ENCODE assay signal across 13 mouse cellular contexts in the genomic region with DNA sequence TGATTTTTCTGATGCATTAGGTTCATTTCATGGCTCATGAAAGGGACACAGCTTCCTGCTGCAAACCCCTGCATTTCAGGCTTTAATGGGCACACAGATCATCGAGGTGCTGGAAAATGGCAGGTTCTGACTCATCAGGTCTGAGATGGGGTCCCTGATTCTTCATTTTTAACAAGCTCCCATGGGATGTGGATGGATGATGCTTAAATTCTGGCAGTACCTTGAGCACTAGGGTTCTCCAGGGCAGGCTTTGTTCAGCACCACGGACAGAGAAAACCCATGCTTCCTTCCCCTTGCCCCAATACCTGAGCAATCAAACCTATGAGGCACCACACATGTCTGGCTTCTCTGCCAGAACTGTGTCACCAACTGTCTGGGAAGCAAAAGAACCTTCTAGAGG.
A peak's percentile ranks its signal among the peaks of the same experiment; 100 is the strongest.
DNase-seq lines count a peak whose midpoint lies in the region; ATAC-seq and TF ChIP-seq lines count a peak whose summit lies in the region.
"Had no signal": no experiment of that assay in that cellular context is flagged by ENCODE, and none has a peak within 500 bp of the region (broad histone marks: within the 10 kb centered on the region; RNA-seq: fewer than 3 reads in every experiment).

No protein-coding gene starts in this region.

- no peak for TF ChIP-seq RAD21 in MEL (IDR thresholded peaks at IDR 0.05; ENCODE audit: low read depth, low read length)

- H3K4me2 ChIP-seq in kidney, postnatal 0 days (ENCODE audit: low read length): no peak overlapping the region
- no peak overlapping the region for H3K4me2 ChIP-seq in kidney, embryonic 15.5 days
- H3K4me2 ChIP-seq in limb, embryonic 14.5 days (replicated peaks; ENCODE audit: low read depth, low read length, severe bottlenecking): no peak overlapping the region
- H3K4me2 ChIP-seq: forebrain, embryonic 12.5 days; liver, embryonic 13.5 days had no signal

- H3K27me3 ChIP-seq in kidney, postnatal 0 days (ENCODE audit: insufficient read depth, low read length): no peaks in the 10 kb centered on the region
- no peaks in the 10 kb centered on the region for H3K27me3 ChIP-seq in kidney, embryonic 15.5 days
- no peaks in the 10 kb centered on the region for H3K27me3 ChIP-seq in MEL (ENCODE audit: control insufficient read depth in 1 of 2, insufficient read depth in 2 of 2, low read length in 2 of 2)
- H3K27me3 ChIP-seq in limb, embryonic 14.5 days (ENCODE audit: control insufficient read depth, insufficient read depth, low read length): no peaks in the 10 kb centered on the region
- H3K27me3 ChIP-seq: forebrain, embryonic 12.5 days; liver, embryonic 13.5 days had no signal

- peak; percentile 48 for DNase-seq in kidney, postnatal 0 days (ENCODE audit: low spot score)
- peak; percentile 12 for DNase-seq in MEL (ENCODE audit: low read depth, low spot score)
- peak; percentile 4 for DNase-seq in c-Kit-positive CD71-negative TER-119-negative erythroid progenitor cells, embryonic 14.5 days (ENCODE audit: low read depth)
- DNase-seq in limb, embryonic 14.5 days (ENCODE audit: low spot score): peak; percentile 65
- DNase-seq in right cerebral cortex, adult 2 months (ENCODE audit: low spot score in 2 of 2): no peak
- DNase-seq in gastrocnemius, adult 8-10 months (ENCODE audit: low spot score in 2 of 2): no peak
- DNase-seq: cerebellum, adult 8-10 months; liver, embryonic 13.5 days; right cerebral cortex, postnatal 4 days; thymus, postnatal 14 days had no signal

- H3K36me3 ChIP-seq in kidney, postnatal 0 days (ENCODE audit: insufficient read depth, low read length): no peaks in the 10 kb centered on the region
- H3K36me3 ChIP-seq in kidney, embryonic 15.5 days: no peaks in the 10 kb centered on the region
- H3K36me3 ChIP-seq in MEL (ENCODE audit: control insufficient read depth in 1 of 2, insufficient read depth in 2 of 2, low read length in 2 of 2): no peaks in the 10 kb centered on the region
- no peaks in the 10 kb centered on the region for H3K36me3 ChIP-seq in limb, embryonic 14.5 days (ENCODE audit: control insufficient read depth, insufficient read depth, low read length)
- H3K36me3 ChIP-seq: forebrain, embryonic 12.5 days; heart, embryonic 10.5 days; liver, embryonic 13.5 days had no signal

- 40% methylated on average over 2 of the region's 2 CpGs for WGBS in kidney, postnatal 0 days
- WGBS in kidney, embryonic 15.5 days: 37% methylated on average over 2 of the region's 2 CpGs
- 35% methylated on average over 2 of the region's 2 CpGs for WGBS in limb, embryonic 14.5 days

- no peak for ATAC-seq in kidney, postnatal 0 days (replicated peaks; ENCODE audit: low FRiP score, low read depth)
- no peak for ATAC-seq in kidney, embryonic 15.5 days (replicated peaks; ENCODE audit: low FRiP score)
- no peak for ATAC-seq in limb, embryonic 14.5 days (ENCODE audit: low FRiP score, low read depth)

- H3K9ac ChIP-seq in kidney, postnatal 0 days (ENCODE audit: low read depth, low read length): no peak overlapping the region
- no peak overlapping the region for H3K9ac ChIP-seq in kidney, embryonic 15.5 days
- no peak overlapping the region for H3K9ac ChIP-seq in MEL (ENCODE audit: control insufficient read depth, low read depth, low read length, poor library complexity, severe bottlenecking)
- H3K9ac ChIP-seq in limb, embryonic 14.5 days (ENCODE audit: low read depth, low read length, severe bottlenecking): no peak overlapping the region
- H3K9ac ChIP-seq: forebrain, embryonic 12.5 days; liver, embryonic 13.5 days had no signal

- TF ChIP-seq CTCF in kidney, postnatal 0 days (IDR thresholded peaks at IDR 0.05; ENCODE audit: low read depth): no peak
- TF ChIP-seq CTCF in MEL (IDR thresholded peaks at IDR 0.05 in 2 of 3, conservative IDR thresholded peaks at IDR 0.05 in 1 of 3; ENCODE audit: control insufficient read depth in 1 of 3, insufficient read depth in 1 of 3, low read depth in 2 of 3, low read length in 3 of 3, poor library complexity in 1 of 3, severe bottlenecking in 1 of 3): no peak

- no peaks in the 10 kb centered on the region for H3K79me2 ChIP-seq in MEL (ENCODE audit: control insufficient read depth, insufficient read depth, low read length, poor library complexity)

- no peak for TF ChIP-seq EP300 in MEL (IDR thresholded peaks at IDR 0.05; ENCODE audit: low read depth in 1 of 2, low read length in 2 of 2)

- H3K4me3 ChIP-seq in kidney, postnatal 0 days (replicated peaks; ENCODE audit: low read depth, low read length): no peak overlapping the region
- H3K4me3 ChIP-seq in kidney, embryonic 15.5 days (replicated peaks): no peak overlapping the region
- H3K4me3 ChIP-seq in MEL (ENCODE audit: control insufficient read depth in 1 of 2, insufficient read depth in 1 of 2, low read depth in 2 of 2, low read length in 2 of 2): no peak overlapping the region
- H3K4me3 ChIP-seq in limb, embryonic 14.5 days (replicated peaks; ENCODE audit: low read length): no peak overlapping the region
- H3K4me3 ChIP-seq: forebrain, embryonic 12.5 days; heart, embryonic 10.5 days; liver, embryonic 13.5 days had no signal

- no peaks in the 10 kb centered on the region for H3K9me3 ChIP-seq in kidney, postnatal 0 days (replicated peaks; ENCODE audit: low read length)
- no peaks in the 10 kb centered on the region for H3K9me3 ChIP-seq in kidney, embryonic 15.5 days (replicated peaks)
- H3K9me3 ChIP-seq in MEL (replicated peaks; ENCODE audit: insufficient read depth, low read length): no peaks in the 10 kb centered on the region
- H3K9me3 ChIP-seq in limb, embryonic 14.5 days (ENCODE audit: control insufficient read depth, low read length): no peaks in the 10 kb centered on the region
- H3K9me3 ChIP-seq: forebrain, embryonic 12.5 days; heart, embryonic 10.5 days; liver, embryonic 13.5 days had no signal

- TF ChIP-seq POLR2A in MEL (IDR thresholded peaks at IDR 0.05; ENCODE audit: control insufficient read depth in 1 of 2, insufficient read depth in 1 of 2, low read depth in 1 of 2, low read length in 2 of 2, poor library complexity in 1 of 2): no peak
- no peak for TF ChIP-seq POLR2A in limb, embryonic 14.5 days (IDR thresholded peaks at IDR 0.05; ENCODE audit: borderline replicate concordance, extremely low read depth, insufficient read depth, insufficient read length)

- H3K4me1 ChIP-seq in kidney, postnatal 0 days (replicated peaks; ENCODE audit: insufficient read depth, low read length): no peaks in the 10 kb centered on the region
- H3K4me1 ChIP-seq in kidney, embryonic 15.5 days: peaks cover 2% of the 10 kb centered on the region; the same call in 1 of the 2 replicates
- H3K4me1 ChIP-seq in MEL (ENCODE audit: control insufficient read depth in 1 of 2, insufficient read depth in 2 of 2, low read length in 2 of 2): no peaks in the 10 kb centered on the region
- no peaks in the 10 kb centered on the region for H3K4me1 ChIP-seq in limb, embryonic 14.5 days (ENCODE audit: control insufficient read depth, insufficient read depth, low read length)
- H3K4me1 ChIP-seq: heart, embryonic 10.5 days; liver, embryonic 13.5 days had no signal

- no peak overlapping the region for H3K27ac ChIP-seq in kidney, postnatal 0 days
- H3K27ac ChIP-seq in kidney, embryonic 15.5 days: no peak overlapping the region
- no peak overlapping the region for H3K27ac ChIP-seq in MEL (ENCODE audit: control insufficient read depth, low read depth, low read length)
- H3K27ac ChIP-seq in limb, embryonic 14.5 days (replicated peaks; ENCODE audit: low read depth, low read length): no peak overlapping the region
- H3K27ac ChIP-seq: forebrain, embryonic 12.5 days; heart, embryonic 10.5 days; liver, embryonic 13.5 days had no signal

TF ChIP-seq in MEL, 35 proteins besides CTCF, POLR2A, EP300 and RAD21:
- no peak for TF ChIP-seq SIN3A (IDR thresholded peaks at IDR 0.05; ENCODE audit: low read length)

Comparison
In these comparisons a context has a peak if more than half of its experiments do, and no peak if none do; other contexts are left out.
1. DNase-seq: peak in kidney, postnatal 0 days (single experiment), MEL (single experiment), c-Kit-positive CD71-negative TER-119-negative erythroid progenitor cells, embryonic 14.5 days (single experiment) and limb, embryonic 14.5 days (single experiment); none in right cerebral cortex, adult 2 months (0 of 2) and gastrocnemius, adult 8-10 months (0 of 2).